Mouse (Mus musculus) stomach, embryonic 14.5 days (tissue): ENCODE measurements at regions not wholly inside any gene's neighbourhood (a gene's known extent, or its start where the extent isn't known, plus 50 kb on each side); places are given as distances from the start of the nearest gene placed in this dataset.
A peak's percentile ranks its signal among the peaks of the same experiment; 100 is the strongest.
"Not testable (repeated sequence)": the region's sequence is repeated elsewhere in the genome, so short reads cannot be mapped to it uniquely, and the experiment has no call there.

Source experiments
- ATAC-seq: fragments of 200-750 bp; cut with Nextera tagmentation; 2 replicates; pipeline ENCODE4 v1.8.0; 2017; ENCODE audit warnings: low read depth, moderate TSS enrichment; ENCODE audit not compliant: insufficient number of reproducible peaks, insufficient read depth, low FRiP score
- H3K27ac ChIP-seq: fragments of 300-500 bp; sonication (generic); 2 replicates; pipeline ENCODE4 v1.5.1; 2014; ENCODE audit warnings: mild to moderate bottlenecking, low read length, moderate library complexity, mixed read lengths
- H3K27me3 ChIP-seq: fragments of 300-500 bp; sonication (generic); 2 replicates; pipeline ENCODE4 v1.6.1; 2014; ENCODE audit warnings: low read length, control low read depth, mixed read lengths; ENCODE audit not compliant: control insufficient read depth, insufficient read depth
- H3K36me3 ChIP-seq: fragments of 300-500 bp; sonication (generic); 2 replicates; pipeline ENCODE4 v1.6.1; 2014; ENCODE audit warnings: mild to moderate bottlenecking, control low read depth, low read length, moderate library complexity, mixed read lengths; ENCODE audit not compliant: control insufficient read depth, insufficient read depth
- H3K4me1 ChIP-seq: fragments of 300-500 bp; sonication (generic); 2 replicates; pipeline ENCODE4 v1.6.1; 2014; ENCODE audit warnings: low read length, control low read depth, mixed read lengths; ENCODE audit not compliant: control insufficient read depth, insufficient read depth
- H3K4me2 ChIP-seq: fragments of 300-500 bp; sonication (generic); replicated peaks from 2 replicates; pipeline ENCODE4 v1.6.1; 2014; ENCODE audit warnings: low read depth, low read length, control low read depth
- H3K4me3 ChIP-seq: fragments of 300-500 bp; sonication (generic); 2 replicates; pipeline ENCODE4 v1.5.1; 2014; ENCODE audit warnings: low read depth, low read length, control low read depth
- H3K9ac ChIP-seq: fragments of 300-500 bp; sonication (generic); replicated peaks from 2 replicates; pipeline ENCODE4 v1.6.1; 2014; ENCODE audit warnings: low read depth, mild to moderate bottlenecking, control low read depth, low read length, moderate library complexity, mixed read lengths
- H3K9me3 ChIP-seq: fragments of 300-500 bp; sonication (generic); 2 replicates; pipeline ENCODE4 v1.6.1; 2016; ENCODE audit warnings: low read depth, low read length, control low read depth; ENCODE audit not compliant: control insufficient read depth
- WGBS: fragments of 180-500 bp; shearing (Covaris S2); extraction: QIAGEN DNeasy Blood & Tissue Kit; methylation state at CpG from one replicate; pipeline ENCODE4 v1.1.7; 2014; 5-methylcytosine and 5-hydroxymethylcytosine counted together

DNA sequence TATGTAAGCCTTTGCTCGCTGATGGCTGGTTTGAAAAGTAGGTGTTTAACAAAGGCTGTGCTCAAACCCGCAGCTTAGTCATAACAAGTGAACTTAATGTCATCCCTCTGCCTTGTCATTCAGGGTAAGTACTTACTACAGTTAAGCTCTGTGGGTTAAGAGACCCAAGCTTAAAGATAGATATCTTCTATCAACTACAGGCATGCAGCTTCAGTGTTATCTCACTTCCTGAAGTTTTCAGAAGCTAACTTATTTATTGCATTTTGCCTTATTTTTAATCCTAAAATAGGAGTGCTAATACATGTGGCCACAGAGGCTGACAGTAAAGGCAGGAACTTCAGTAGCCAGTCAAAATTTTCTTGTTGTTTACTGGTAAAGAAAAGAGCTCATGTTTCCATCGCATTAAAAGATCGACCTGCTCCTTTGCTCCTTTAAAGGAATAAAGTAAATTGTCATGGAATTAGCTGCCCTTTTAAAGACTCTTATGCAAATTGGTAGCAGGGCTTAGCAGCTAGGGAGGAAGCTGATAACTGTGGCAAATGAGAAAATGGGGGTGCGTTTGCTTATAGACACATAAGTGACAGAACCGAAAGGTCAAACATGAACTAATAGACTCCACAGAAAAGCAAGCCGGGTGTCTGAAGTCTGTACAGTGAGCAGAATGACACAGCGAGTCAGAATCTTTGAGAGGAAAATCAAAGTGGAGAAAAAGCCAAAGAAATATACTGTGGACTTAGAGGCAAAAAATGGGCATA is 55.9 kb upstream of the Inpp4b start:
- H3K4me3 ChIP-seq = no peak overlapping the region
- ATAC-seq = no peak
- no peaks in the 10 kb centered on the region for H3K9me3 ChIP-seq
- H3K4me2 ChIP-seq = no peak overlapping the region
- 57% methylated on average over 8 of the region's 8 CpGs for WGBS
- no peak overlapping the region for H3K9ac ChIP-seq
- H3K27me3 ChIP-seq = no peaks in the 10 kb centered on the region
- H3K27ac ChIP-seq = no peak overlapping the region
- H3K4me1 ChIP-seq = no peaks in the 10 kb centered on the region
- H3K36me3 ChIP-seq = no peaks in the 10 kb centered on the region

DNA sequence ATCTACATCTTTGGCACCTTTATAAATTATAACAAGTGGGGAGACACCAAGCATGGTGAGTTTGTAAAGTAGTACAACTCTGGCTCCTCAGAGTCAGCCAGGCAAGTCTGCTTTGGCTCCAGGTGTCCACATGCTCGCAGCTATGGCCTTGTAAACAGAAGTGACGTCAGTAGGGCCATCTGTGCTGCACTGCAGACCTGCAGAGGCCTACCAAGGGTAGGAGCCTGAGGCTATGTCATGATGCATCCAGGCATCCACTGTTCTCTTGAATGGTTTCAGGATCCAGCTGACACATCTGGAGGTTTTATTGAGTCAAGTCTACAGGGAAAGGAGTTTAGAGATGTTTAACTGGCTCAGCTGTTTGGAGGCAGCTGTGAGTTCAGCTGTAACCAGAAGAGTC is 82.3 kb upstream of the Inpp4b start:
- Histone ChIP-seq H3K4me1 (no peaks in the 10 kb centered on the region), H3K36me3 (no peaks in the 10 kb centered on the region), H3K4me3 (no peak overlapping the region), H3K9me3 (no peaks in the 10 kb centered on the region), H3K27me3 (no peaks in the 10 kb centered on the region), H3K27ac (no peak overlapping the region), H3K4me2 (no peak overlapping the region), H3K9ac (no peak overlapping the region)
- WGBS = 55% methylated on average over 2 of the region's 2 CpGs
- ATAC-seq = no peak

DNA sequence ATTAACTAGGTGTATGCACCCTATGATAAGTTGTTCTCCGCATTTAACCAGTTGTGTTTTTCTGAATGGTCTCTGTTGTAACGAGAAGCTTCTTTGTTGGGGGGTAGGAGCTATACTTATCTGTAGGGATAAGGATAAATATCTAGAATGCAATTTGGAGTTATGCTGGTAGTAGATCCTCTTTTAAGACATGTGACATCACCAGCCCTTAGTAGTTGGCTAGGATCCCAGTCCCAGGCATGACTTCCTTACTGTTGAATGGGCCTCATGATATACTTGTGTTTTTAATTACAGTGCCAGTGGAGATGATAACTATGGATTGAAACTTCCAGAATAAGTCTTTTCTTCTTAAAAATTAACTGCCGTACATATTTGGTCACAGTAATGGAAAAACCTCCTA is 118.5 kb upstream of the Inpp4b start:
- Histone ChIP-seq H3K4me1 (no peaks in the 10 kb centered on the region), H3K27me3 (no peaks in the 10 kb centered on the region), H3K9me3 (no peaks in the 10 kb centered on the region), H3K36me3 (no peaks in the 10 kb centered on the region), H3K9ac (no peak overlapping the region), H3K4me3 (no peak overlapping the region), H3K27ac (no peak overlapping the region), H3K4me2 (no peak overlapping the region)
- 82% methylated on average over 3 of the region's 3 CpGs for WGBS
- ATAC-seq = no peak

DNA sequence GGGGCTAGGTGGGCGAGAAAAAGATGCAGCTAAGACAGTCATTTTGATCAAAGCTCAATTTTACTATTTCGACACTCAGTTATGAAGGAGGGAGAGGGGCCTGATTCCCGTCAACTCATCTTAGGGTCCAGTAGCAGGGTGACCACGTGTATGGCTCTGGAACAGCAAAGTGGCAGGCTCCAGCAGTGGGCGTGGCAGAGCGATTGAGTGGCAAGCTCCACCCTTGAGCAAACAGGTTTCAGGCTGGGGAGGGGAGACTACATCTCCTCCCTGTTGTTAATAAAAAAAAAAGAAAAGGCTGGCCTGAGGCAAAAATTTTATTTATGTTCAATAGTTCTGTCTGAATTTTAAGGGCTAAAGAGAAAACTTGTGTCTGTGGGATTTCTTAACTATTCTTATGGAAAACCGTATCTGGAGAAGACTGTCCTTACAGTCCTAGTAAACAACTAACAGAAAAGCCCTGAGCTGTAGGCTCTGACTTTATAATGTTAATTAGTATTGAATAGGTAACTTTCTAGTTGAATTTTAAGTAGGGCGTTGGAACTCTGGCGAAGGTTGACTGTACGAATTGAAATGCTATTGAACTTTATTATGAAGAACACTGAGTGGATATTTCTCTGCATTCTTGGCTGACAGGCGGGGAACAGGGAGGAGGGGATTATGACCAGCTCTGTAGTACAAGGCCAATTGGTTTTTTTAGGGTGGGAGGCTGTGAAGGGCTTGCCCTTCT is 155.1 kb upstream of the Inpp4b start:
- 73% methylated on average over 11 of the region's 11 CpGs for WGBS

DNA sequence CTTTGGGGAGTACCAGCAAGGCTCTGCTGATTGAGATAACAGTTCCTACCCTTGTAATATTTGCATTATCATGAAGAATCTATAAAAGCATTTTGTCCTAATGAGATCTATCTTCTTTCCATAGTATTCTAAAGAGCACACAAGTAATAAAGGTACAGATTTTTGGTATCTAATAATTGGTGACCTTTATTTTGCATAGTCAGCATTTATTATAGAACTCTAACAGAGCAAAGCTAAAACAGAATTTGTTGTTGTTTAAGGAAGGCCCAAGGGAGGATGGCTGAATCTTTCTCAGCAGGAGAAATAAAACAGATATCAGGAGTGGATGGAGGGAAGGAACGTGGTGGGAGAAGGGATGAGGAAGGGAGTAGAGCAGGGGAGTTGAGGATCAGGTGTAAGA is 160.8 kb upstream of the Usp38 start:
- no peak overlapping the region for H3K4me3 ChIP-seq
- WGBS = 61% methylated on average over 1 of the region's 1 CpGs

More for the DNA sequence above, 155.1 kb upstream of the Inpp4b start:
- not testable (repeated sequence) for H3K36me3 ChIP-seq, H3K4me1 ChIP-seq, H3K4me3 ChIP-seq, H3K27ac ChIP-seq, ATAC-seq, H3K27me3 ChIP-seq, H3K9me3 ChIP-seq, H3K4me2 ChIP-seq, H3K9ac ChIP-seq

DNA sequence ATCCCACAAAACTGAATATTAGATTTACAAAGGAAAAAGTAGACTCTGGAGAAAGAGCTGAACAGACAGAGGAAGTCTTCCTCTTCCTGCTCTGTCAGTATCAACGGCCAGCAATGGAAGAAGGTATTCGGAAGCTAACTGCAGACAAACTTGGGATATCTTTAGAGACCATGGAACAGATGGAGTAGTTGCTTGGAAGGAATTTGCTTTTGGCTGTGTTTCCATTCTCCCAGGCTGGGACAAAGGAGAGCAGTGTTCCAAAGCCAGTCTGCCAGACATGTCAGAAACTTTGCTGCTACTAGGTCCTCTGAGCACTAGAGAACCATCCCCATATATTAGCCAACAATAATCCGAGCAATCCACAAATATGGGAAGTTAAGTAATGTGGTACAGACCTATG is 132.5 kb upstream of the Usp38 start:
- no peak overlapping the region for H3K4me3 ChIP-seq
- no peaks in the 10 kb centered on the region for H3K36me3 ChIP-seq
- no peak overlapping the region for H3K9ac ChIP-seq
- 88% methylated on average over 3 of the region's 3 CpGs for WGBS
- H3K9me3 ChIP-seq = no peaks in the 10 kb centered on the region
- no peaks in the 10 kb centered on the region for H3K4me1 ChIP-seq
- H3K27ac ChIP-seq = no peak overlapping the region
- no peak overlapping the region for H3K4me2 ChIP-seq
- no peaks in the 10 kb centered on the region for H3K27me3 ChIP-seq
- ATAC-seq = no peak

More for the DNA sequence above, 160.8 kb upstream of the Usp38 start:
- Histone ChIP-seq H3K9me3 (no peaks in the 10 kb centered on the region), H3K4me1 (no peaks in the 10 kb centered on the region), H3K36me3 (no peaks in the 10 kb centered on the region), H3K27me3 (no peaks in the 10 kb centered on the region), H3K9ac (no peak overlapping the region), H3K27ac (no peak overlapping the region), H3K4me2 (no peak overlapping the region)
- ATAC-seq = no peak

DNA sequence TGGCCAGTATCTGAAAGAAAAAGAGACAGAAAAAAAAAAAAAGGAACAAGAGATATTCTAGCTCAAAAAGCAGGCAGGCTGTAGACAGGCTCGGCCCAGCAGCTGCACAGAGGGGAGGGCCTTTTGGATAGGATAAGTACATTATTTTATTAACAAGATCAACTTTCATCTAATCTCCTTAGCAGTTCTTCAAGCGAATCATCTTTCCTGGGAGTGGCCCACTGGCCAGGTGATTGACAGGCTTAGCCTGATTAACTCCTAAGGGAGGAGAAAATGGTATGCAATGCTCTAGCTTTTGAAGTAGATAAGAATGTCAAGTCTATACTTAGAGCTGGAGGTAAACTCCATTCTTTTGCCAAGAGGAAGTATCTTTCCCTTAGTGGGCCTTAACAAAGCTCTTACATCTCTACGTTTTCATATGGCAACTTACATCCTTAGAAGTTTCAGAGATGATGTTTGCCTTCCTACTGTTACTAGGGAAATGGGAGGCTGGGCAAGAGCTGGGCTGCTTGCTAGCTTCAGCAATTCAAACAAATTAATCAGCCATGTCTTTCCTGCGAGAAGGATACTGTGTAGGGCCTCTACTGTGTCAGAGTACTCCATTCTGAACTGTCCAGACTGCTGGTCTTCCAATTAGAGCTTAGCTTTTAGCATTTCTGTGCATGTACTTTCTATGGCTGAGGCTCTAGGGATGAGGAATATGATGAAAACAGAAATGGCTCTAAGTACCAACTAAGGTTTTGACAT is 92.2 kb upstream of the Usp38 start:
- Histone ChIP-seq H3K9me3 (no peaks in the 10 kb centered on the region), H3K4me3 (no peak overlapping the region), H3K36me3 (no peaks in the 10 kb centered on the region), H3K27ac (no peak overlapping the region), H3K4me2 (no peak overlapping the region), H3K4me1 (no peaks in the 10 kb centered on the region), H3K27me3 (no peaks in the 10 kb centered on the region), H3K9ac (no peak overlapping the region)
- WGBS = 31% methylated on average over 4 of the region's 4 CpGs
- peak; percentile 61; the same call in 1 of the 2 replicates for ATAC-seq

DNA sequence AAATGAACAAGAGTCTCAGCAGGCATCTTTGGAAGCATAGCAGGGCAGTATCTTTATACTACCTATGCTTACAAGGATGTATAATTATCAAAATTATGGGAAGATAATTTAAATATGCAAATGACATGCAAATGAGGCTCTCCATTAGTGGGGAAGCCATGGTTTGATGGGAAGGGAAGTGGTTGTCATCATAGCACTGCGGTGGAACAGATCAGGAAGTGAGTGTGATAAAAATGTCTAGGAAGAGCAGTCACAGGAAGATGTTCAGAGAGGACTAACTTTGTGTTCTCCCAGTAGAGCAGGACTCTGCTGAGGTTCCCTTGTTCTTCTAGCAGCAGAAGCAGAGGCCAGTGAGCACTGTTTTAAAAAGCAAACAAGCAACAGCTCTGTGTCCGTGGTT is 84.2 kb upstream of the Usp38 start:
- H3K36me3 ChIP-seq = no peaks in the 10 kb centered on the region
- no peaks in the 10 kb centered on the region for H3K9me3 ChIP-seq
- H3K4me1 ChIP-seq = no peaks in the 10 kb centered on the region
- no peak overlapping the region for H3K4me3 ChIP-seq
- no peaks in the 10 kb centered on the region for H3K27me3 ChIP-seq
- H3K27ac ChIP-seq = no peak overlapping the region
- ATAC-seq = no peak
- H3K9ac ChIP-seq = no peak overlapping the region
- H3K4me2 ChIP-seq = no peak overlapping the region
- WGBS = 70% methylated on average over 2 of the region's 2 CpGs
